Mouse (Mus musculus) ES-E14 (cell line): ENCODE results near the gene Mrpl20. TPM values are rescaled to one million over a fixed set of nuclear protein-coding genes. Genes with fewer than 3 reads are reported as not detected.

Source experiments
- DNase-seq: peaks from one replicate; pipeline ENCODE4 v3.0.0-alpha.2; 2013; ENCODE audit warnings: low read depth, low spot score
- H3K27ac ChIP-seq: 2 replicates; pipeline ENCODE4 v1.5.1; 2012; ENCODE audit warnings: low read depth, mild to moderate bottlenecking, low read length, moderate library complexity, mixed read lengths; ENCODE audit not compliant: poor library complexity, insufficient read depth, severe bottlenecking
- H3K36me3 ChIP-seq: 2 replicates; pipeline ENCODE4 v1.6.1; 2012; ENCODE audit warnings: mild to moderate bottlenecking, low read length, moderate library complexity, mixed read lengths; ENCODE audit not compliant: control insufficient read depth, poor library complexity, insufficient read depth, severe bottlenecking
- H3K4me1 ChIP-seq, 2 experiments: fragments of 150-350 bp in 1 of 2; sonication (generic) in 1 of 2; 2 replicates each; pipeline ENCODE4 v1.6.1; 2012; ENCODE audit warnings: low read length in 2 of 2, mild to moderate bottlenecking in 1 of 2, mixed read lengths in 1 of 2; ENCODE audit not compliant: control insufficient read depth in 2 of 2, insufficient read depth in 2 of 2, poor library complexity in 1 of 2
- H3K4me3 ChIP-seq, 2 experiments: fragments of 150-350 bp in 1 of 2; sonication (generic) in 1 of 2; 2 replicates each; pipeline ENCODE4 v1.5.1; 2012; ENCODE audit warnings: low read length in 2 of 2, low read depth in 1 of 2, mild to moderate bottlenecking in 1 of 2, mixed read lengths in 1 of 2; ENCODE audit not compliant: insufficient read depth in 1 of 2, poor library complexity in 1 of 2, severe bottlenecking in 1 of 2
- H3K9ac ChIP-seq: 2 replicates; pipeline ENCODE4 v1.6.1; 2012; ENCODE audit warnings: low read depth, mild to moderate bottlenecking, low read length, mixed read lengths; ENCODE audit not compliant: poor library complexity, insufficient read depth, severe bottlenecking
- H3K9me3 ChIP-seq: fragments of 150-350 bp; sonication (generic); 2 replicates; pipeline ENCODE4 v1.6.1; 2012; ENCODE audit warnings: low read depth, mild to moderate bottlenecking, low read length; ENCODE audit not compliant: control insufficient read depth, insufficient read depth
- CHD2 ChIP-seq: IDR thresholded peaks from 2 replicates; pipeline ENCODE4 v1.6.1; 2014; ENCODE audit warnings: mild to moderate bottlenecking, low read depth, low read length, inconsistent platforms
- HCFC1 ChIP-seq: IDR thresholded peaks from 2 replicates; pipeline ENCODE4 v1.6.1; 2012; ENCODE audit warnings: low read length, inconsistent platforms, borderline replicate concordance; ENCODE audit not compliant: insufficient read depth
- MAFK ChIP-seq: IDR thresholded peaks from 2 replicates; pipeline ENCODE4 v1.6.1; 2014; ENCODE audit warnings: mild to moderate bottlenecking, low read depth, low read length, inconsistent platforms; ENCODE audit not compliant: insufficient read depth
- ZC3H11A ChIP-seq: IDR thresholded peaks from 2 replicates; pipeline ENCODE4 v1.6.1; 2012; ENCODE audit warnings: low read depth, mild to moderate bottlenecking, inconsistent platforms, low read length, borderline replicate concordance
- ZNF384 ChIP-seq: IDR thresholded peaks from 2 replicates; pipeline ENCODE4 v1.6.1; 2012; ENCODE audit warnings: low read depth, low read length, inconsistent platforms
- in situ Hi-C, 2 experiments: fragments of 600-800 bp; cut with MboI; formaldehyde crosslinking; loops; one replicate each; pipeline ENCODE4 v1.15.1; 2025; ENCODE audit warnings: low sequenced_read_pairs in 2 of 2, inconsistent platforms in 1 of 2; ENCODE audit not compliant: unreplicated experiment in 2 of 2
- total RNA-seq: library from RNA; depleted of rRNA; stranded (reverse); fragments of 300-350 nt; gene quantifications from 2 replicates; pipeline ENCODE4 v1.2.3, GENCODE M21; 2012

Mrpl20 gene
- total RNA-seq, 1 experiment = 157 TPM

GRCm38 (mm10) chr4:155831205-155831766 is 28.6 kb downstream of the Mrpl20 start, which contains the start of gene Aurkaip1:
TSS of gene Aurkaip1 (plus strand) at chr4:155831272.
- Histone ChIP-seq H3K9ac (peak within 1 kb of the TSS; percentile 89), H3K36me3 (peaks cover 2% of the 10 kb centered on the region; the same call in 1 of the 2 replicates), H3K9me3 (no peaks in the 10 kb centered on the region), H3K27ac (peak within 1 kb of the TSS; percentile 72; the same call in 1 of the 2 replicates), H3K4me1 (peaks cover 0 to 6% of the 10 kb centered on the region in 2 experiments; a peak in 1 of 4 replicates), H3K4me3 (peak within 1 kb of the TSS; percentile 87 to 91)
- peak; percentile 94 for DNase-seq
- in situ Hi-C loops = no loop called here
- TF ChIP-seq HCFC1 = peak; percentile 75
- 0 out of 2 replicates have a peak, but pooled peaks have one; percentile 30 for TF ChIP-seq CHD2
- no peak for TF ChIP-seq ZNF384
- no peak for TF ChIP-seq MAFK
- TF ChIP-seq ZC3H11A = no peak

- no peaks in the 10 kb centered on the region for H3K9me3 ChIP-seq
- peak overlapping the region; percentile 87 to 91 for H3K4me3 ChIP-seq
- peaks cover 2% of the 10 kb centered on the region; the same call in 1 of the 2 replicates for H3K36me3 ChIP-seq
- peaks cover 0 to 6% of the 10 kb centered on the region in 2 experiments; a peak in 1 of 4 replicates for H3K4me1 ChIP-seq
- in situ Hi-C loops = no loop called here
- peak overlapping the region; percentile 89 for H3K9ac ChIP-seq
- no peak overlapping the region for H3K27ac ChIP-seq
- no peak for DNase-seq
- TF ChIP-seq ZC3H11A = no peak
- TF ChIP-seq MAFK = no peak
- TF ChIP-seq ZNF384 = no peak
- TF ChIP-seq HCFC1 = no peak
- TF ChIP-seq CHD2 = no peak
Observed at GRCm38 (mm10) chr4:155831831-155832230, 29.2 kb downstream of the Mrpl20 start.

GRCm38 (mm10) chr4:155832321-155832720 is 29.6 kb downstream of the Mrpl20 start:
- Histone ChIP-seq H3K27ac (no peak overlapping the region), H3K9ac (peak overlapping the region; percentile 89), H3K9me3 (no peaks in the 10 kb centered on the region), H3K4me1 (peaks cover 0 to 6% of the 10 kb centered on the region in 2 experiments; a peak in 1 of 4 replicates), H3K4me3 (peak overlapping the region; percentile 87 to 91), H3K36me3 (peaks cover 2% of the 10 kb centered on the region; the same call in 1 of the 2 replicates)
- no peak for DNase-seq
- in situ Hi-C loops = no loop called here
- no peak for TF ChIP-seq ZC3H11A
- no peak for TF ChIP-seq HCFC1
- no peak for TF ChIP-seq MAFK
- no peak for TF ChIP-seq ZNF384
- TF ChIP-seq CHD2 = no peak

- H3K4me1 ChIP-seq = peaks cover 0 to 6% of the 10 kb centered on the region in 2 experiments; a peak in 1 of 4 replicates
- no peak overlapping the region for H3K4me3 ChIP-seq
- in situ Hi-C loops = no loop called here
- TF ChIP-seq CHD2 (no peak), MAFK (no peak), ZC3H11A (no peak), HCFC1 (no peak), ZNF384 (no peak)
- no peak overlapping the region for H3K9ac ChIP-seq
- DNase-seq = no peak
- H3K36me3 ChIP-seq = peaks cover 2% of the 10 kb centered on the region; the same call in 1 of the 2 replicates
- H3K27ac ChIP-seq = no peak overlapping the region
- no peaks in the 10 kb centered on the region for H3K9me3 ChIP-seq
Observed at GRCm38 (mm10) chr4:155833234-155833633, 30.6 kb downstream of the Mrpl20 start.
